Mouse (Mus musculus) liver, embryonic 15.5 days (tissue): ENCODE results near the gene Mpig6b. TPM values are rescaled to one million over a fixed set of nuclear protein-coding genes. Genes with fewer than 3 reads are reported as not detected.
A peak's percentile ranks its signal among the peaks of the same experiment; 100 is the strongest.
"Not testable (repeated sequence)": the region's sequence is repeated elsewhere in the genome, so short reads cannot be mapped to it uniquely, and the experiment has no call there.

Experiments used
- ATAC-seq: fragments of 200-750 bp; cut with Nextera tagmentation; 2 replicates; pipeline ENCODE4 v1.8.0; 2017; ENCODE audit warnings: moderate number of reproducible peaks, mild to moderate bottlenecking, moderate library complexity; ENCODE audit not compliant: insufficient read depth
- H3K27ac ChIP-seq: fragments of 300-500 bp; sonication (generic); replicated peaks from 2 replicates; pipeline ENCODE4 v1.5.1; 2015; ENCODE audit warnings: mild to moderate bottlenecking, inconsistent platforms
- H3K27me3 ChIP-seq: fragments of 300-500 bp; sonication (generic); 2 replicates; pipeline ENCODE4 v1.6.1; 2015; ENCODE audit warnings: mild to moderate bottlenecking, inconsistent platforms
- H3K36me3 ChIP-seq: fragments of 300-500 bp; sonication (generic); replicated peaks from 2 replicates; pipeline ENCODE4 v1.6.1; 2015; ENCODE audit warnings: moderate library complexity, mild to moderate bottlenecking, inconsistent platforms
- H3K4me1 ChIP-seq: fragments of 300-500 bp; sonication (generic); replicated peaks from 2 replicates; pipeline ENCODE4 v1.6.1; 2015; ENCODE audit warnings: inconsistent platforms
- H3K4me2 ChIP-seq: fragments of 300-500 bp; sonication (generic); 2 replicates; pipeline ENCODE4 v1.6.1; 2015; ENCODE audit warnings: moderate library complexity, mild to moderate bottlenecking, inconsistent platforms
- H3K4me3 ChIP-seq: fragments of 300-500 bp; sonication (generic); replicated peaks from 2 replicates; pipeline ENCODE4 v1.5.1; 2015; ENCODE audit warnings: mild to moderate bottlenecking, inconsistent platforms
- H3K9ac ChIP-seq: fragments of 300-500 bp; sonication (generic); 2 replicates; pipeline ENCODE4 v1.6.1; 2015; ENCODE audit warnings: moderate library complexity, mild to moderate bottlenecking, inconsistent platforms
- H3K9me3 ChIP-seq: fragments of 300-500 bp; sonication (generic); replicated peaks from 2 replicates; pipeline ENCODE4 v1.6.1; 2016; ENCODE audit warnings: inconsistent platforms
- WGBS: fragments of 180-500 bp; shearing (Covaris S2); methylation state at CpG from one replicate; pipeline ENCODE4 v1.1.7; 2015; ENCODE audit warnings: mixed read lengths; ENCODE audit not compliant: insufficient replicate concordance; 5-methylcytosine and 5-hydroxymethylcytosine counted together
- polyA plus RNA-seq: library from polyadenylated mRNA; unstranded; fragments of >200 nt; fragmentation: Nextera tagmentation; extraction: Ambion mirVana; gene quantifications from 2 replicates; pipeline ENCODE4 v1.2.1, GENCODE M21; 2015

Mpig6b gene
- polyA plus RNA-seq, 1 experiment from 2014 or later = 3.2 TPM

DNA sequence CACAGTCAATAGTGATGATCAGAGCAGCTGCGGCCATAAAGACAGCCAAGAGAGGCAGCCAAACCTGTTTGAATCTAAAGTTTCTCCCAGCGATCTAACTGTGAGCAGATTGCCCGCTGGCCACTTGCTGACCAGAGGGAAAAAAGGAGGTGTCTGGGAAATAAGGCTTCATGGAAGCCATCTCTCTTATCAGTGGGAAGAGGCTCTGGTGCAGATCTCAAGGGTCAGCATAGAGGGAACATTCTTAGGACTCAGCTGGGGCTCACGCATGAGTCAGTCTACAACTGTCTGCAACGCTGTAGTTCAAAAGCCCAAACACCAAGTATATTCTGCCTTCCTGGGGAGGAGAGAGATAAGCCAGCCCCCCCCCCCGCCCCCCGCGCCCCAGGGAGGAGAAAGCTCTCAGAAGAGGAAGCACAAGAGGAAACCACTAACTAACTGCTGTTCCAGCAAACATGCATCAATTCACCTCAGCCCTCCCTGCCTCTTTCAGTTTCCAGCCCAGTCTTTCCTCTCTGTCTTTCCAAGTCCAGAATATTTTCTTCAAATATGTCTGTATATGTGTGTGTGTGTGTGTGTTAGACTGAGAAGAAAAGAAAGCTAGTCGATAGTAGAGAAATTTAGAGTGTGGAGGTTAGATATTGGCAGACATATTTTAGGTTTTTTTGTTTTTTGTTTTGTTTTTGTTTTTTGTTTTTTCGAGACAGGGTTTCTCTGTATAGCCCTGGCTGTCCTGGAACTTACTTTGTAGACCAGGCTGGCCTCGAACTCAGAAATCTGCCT lies 17.6 kb downstream of the Mpig6b start:
- Histone ChIP-seq H3K4me2 (peak overlapping the region; percentile 98), H3K36me3 (peaks cover 14% of the 10 kb centered on the region)
- WGBS = 5% methylated on average over 11 of the region's 11 CpGs

DNA sequence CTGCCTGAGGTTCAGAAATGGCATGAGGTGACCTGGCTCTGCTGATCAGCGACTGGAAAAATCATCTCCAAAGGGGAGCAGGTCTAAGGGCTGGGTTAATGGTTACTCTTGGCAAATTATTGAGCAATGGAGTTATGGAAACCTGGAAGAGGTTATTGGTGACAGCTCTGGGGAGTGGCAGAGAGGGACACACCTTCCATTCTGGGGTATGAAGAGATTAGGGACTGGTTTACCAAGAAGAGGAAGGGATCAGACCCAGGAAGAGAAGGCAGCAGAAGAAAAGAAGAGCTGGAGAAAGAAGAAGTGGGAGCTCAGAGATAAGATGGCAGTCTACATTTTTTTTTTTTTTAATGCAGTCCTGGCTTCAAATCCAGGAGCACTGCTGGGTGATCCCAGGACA lies 18.3 kb downstream of the Mpig6b start:
- H3K9ac ChIP-seq = peak overlapping the region; percentile 51
- H3K36me3 ChIP-seq = peaks cover 8% of the 10 kb centered on the region
- no peaks in the 10 kb centered on the region for H3K9me3 ChIP-seq
- H3K4me1 ChIP-seq = peaks cover 94% of the 10 kb centered on the region
- peak overlapping the region; percentile 91 for H3K27ac ChIP-seq
- no peak for ATAC-seq
- no peaks in the 10 kb centered on the region for H3K27me3 ChIP-seq
- H3K4me3 ChIP-seq = peak overlapping the region; percentile 72
- peak overlapping the region; percentile 98 for H3K4me2 ChIP-seq
- 10% methylated on average over 1 of the region's 1 CpGs for WGBS

More for the DNA sequence above, 17.6 kb downstream of the Mpig6b start:
- peaks cover 98% of the 10 kb centered on the region for H3K4me1 ChIP-seq
- peak overlapping the region; percentile 51 for H3K9ac ChIP-seq
- H3K27me3 ChIP-seq = no peaks in the 10 kb centered on the region
- ATAC-seq = no peak
- no peaks in the 10 kb centered on the region for H3K9me3 ChIP-seq
- H3K27ac ChIP-seq = peak overlapping the region; percentile 91
- H3K4me3 ChIP-seq = peak overlapping the region; percentile 37

DNA sequence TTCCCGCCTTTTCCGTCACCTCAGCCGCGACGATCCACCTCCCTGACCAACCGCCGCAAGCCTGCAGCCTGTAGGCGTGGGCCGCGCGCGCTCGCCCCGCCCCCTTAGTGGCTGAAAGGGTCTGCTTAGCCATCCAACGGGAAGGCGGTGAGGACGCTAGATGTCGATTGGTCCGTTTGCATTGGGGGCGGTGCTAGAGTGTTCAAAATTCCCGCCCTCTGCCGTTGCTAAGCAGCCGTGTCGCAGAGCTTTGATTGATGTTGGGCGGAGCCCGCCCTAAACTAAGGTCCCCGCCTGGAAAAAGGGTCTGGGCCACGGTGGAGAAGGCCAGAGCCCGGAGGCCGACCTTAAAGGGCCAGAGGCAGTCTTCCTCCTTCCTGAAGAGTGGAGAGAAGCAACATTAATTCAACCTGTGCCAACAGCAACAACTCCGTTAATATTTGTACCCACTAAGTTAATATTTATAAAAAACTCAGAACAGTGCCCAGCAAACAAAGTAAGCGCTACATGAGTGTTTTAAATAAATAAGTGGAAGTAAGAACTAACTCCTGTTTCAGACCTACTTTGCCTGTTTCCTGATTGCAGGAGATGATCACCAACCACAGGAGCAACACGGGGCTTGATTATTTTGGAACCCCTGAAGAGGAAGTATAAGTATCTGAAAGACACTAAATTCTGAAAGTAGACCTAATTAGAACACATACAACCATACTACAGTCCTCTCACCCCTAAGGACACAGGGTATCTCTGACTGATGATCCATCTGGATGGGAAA lies 19.1 kb downstream of the Mpig6b start, which contains the start of gene Msh5:
TSS of gene Msh5 (minus strand) at position 65 of the 775 bp plus-strand sequence.
- peak within 1 kb of the TSS; percentile 72 for H3K4me3 ChIP-seq
- no peaks in the 10 kb centered on the region for H3K9me3 ChIP-seq
- H3K9ac ChIP-seq = peak within 1 kb of the TSS; percentile 88
- peak; percentile 87 for ATAC-seq
- peak within 1 kb of the TSS; percentile 98 for H3K4me2 ChIP-seq
- H3K4me1 ChIP-seq = peaks cover 91% of the 10 kb centered on the region
- no peaks in the 10 kb centered on the region for H3K36me3 ChIP-seq
- H3K27ac ChIP-seq = peak within 1 kb of the TSS; percentile 91
- H3K27me3 ChIP-seq = no peaks in the 10 kb centered on the region
- 2% methylated on average over 33 of the region's 33 CpGs for WGBS

DNA sequence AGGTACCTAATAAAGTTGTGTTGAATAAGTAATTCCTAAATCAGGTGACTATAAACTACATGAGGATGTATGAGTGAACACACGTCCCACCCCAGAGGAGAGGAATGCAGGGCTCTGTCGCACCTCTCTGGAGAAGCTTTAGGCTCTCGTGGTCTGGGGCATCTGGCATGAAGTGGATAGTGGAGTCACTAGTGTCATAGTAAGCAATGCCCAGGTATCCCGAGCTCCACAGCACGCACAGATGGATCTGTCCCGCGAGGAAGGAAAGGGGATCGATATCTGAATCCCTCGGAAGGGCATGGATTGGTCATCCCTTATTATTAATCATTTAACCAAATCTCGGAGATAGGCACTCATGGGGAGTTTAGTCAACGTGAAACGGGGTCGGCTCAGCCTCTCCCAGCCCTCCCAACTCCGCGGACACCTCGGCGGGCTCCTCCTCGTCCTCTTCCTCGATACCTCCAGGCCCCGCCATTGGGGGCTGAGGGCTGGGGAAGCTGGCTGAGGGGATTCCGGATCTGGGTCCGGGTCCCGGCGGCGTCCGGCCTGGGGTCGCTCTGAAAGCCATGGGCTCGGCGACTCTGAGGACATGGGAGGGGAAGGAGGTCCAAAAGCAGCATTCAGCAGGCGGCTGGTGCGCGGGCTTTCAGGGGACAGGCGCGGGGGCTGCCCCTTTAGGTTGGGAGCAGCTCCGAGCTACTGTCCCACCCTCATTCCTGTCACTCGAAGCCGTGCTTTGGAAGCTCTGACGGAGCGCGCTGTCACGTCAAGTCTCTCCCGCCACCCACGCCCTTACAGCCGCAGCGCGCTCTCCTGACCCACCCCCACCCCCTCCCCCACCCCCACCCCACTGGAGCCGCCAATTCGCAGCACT lies 19.9 kb downstream of the Mpig6b start:
- ATAC-seq = no peak
- peak overlapping the region; percentile 98 for H3K4me2 ChIP-seq
- 3% methylated on average over 48 of the region's 48 CpGs for WGBS
- no peaks in the 10 kb centered on the region for H3K27me3 ChIP-seq
- peak overlapping the region; percentile 88 for H3K9ac ChIP-seq
- peaks cover 89% of the 10 kb centered on the region for H3K4me1 ChIP-seq
- no peaks in the 10 kb centered on the region for H3K36me3 ChIP-seq
- peak overlapping the region; percentile 72 for H3K4me3 ChIP-seq
- no peaks in the 10 kb centered on the region for H3K9me3 ChIP-seq
- peak overlapping the region; percentile 91 for H3K27ac ChIP-seq

DNA sequence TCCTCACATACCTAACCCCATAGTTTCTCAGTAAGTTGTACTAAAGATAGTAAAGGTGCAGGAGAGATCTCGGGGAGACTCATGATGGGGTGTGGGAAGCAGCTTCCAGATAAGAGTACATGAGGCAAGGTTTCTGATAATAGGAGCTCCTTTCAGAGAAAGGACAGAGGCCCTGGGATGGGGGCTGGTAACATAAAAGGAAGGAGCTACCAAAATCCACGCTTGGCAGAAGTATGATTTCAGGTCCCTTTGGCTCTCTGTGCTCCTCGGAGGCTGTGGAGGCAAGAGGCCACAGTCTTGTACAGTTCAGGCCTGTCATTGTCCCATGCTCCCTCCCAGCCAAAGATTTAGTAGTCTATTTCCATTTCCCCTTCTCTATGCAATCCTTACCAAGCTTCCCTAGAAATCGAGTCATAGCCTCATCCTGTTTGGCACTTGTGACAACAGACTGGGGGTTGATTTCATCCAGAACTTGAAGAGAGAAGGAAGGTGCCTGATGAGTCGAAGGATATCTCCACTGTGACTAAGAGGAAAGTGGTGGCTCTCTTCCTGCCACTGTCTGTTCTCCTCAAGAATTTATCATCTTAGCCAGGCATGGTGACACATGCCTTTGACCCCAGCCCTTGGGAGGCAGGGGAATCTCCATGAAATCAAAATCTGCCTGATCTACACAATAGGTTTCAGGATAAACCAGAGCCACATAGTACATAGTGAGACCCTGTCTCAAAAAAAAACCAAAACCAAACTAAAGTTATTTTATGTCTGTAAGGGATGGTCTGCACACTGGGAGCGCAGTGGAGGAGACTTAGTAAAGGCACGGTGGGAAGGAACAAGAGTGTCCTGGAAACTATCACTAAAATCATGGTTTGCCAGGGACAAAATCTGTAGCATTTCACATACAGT lies 20.8 kb downstream of the Mpig6b start:
- peak; percentile 30; the same call in 1 of the 2 replicates for ATAC-seq
- Histone ChIP-seq H3K4me3 (peak overlapping the region; percentile 72), H3K4me2 (peak overlapping the region; percentile 98), H3K27ac (peak overlapping the region; percentile 91), H3K9ac (peak overlapping the region; percentile 88), H3K4me1 (peaks cover 82% of the 10 kb centered on the region), H3K36me3 (no peaks in the 10 kb centered on the region), H3K27me3 (no peaks in the 10 kb centered on the region), H3K9me3 (no peaks in the 10 kb centered on the region)
- WGBS = 27% methylated on average over 7 of the region's 7 CpGs

DNA sequence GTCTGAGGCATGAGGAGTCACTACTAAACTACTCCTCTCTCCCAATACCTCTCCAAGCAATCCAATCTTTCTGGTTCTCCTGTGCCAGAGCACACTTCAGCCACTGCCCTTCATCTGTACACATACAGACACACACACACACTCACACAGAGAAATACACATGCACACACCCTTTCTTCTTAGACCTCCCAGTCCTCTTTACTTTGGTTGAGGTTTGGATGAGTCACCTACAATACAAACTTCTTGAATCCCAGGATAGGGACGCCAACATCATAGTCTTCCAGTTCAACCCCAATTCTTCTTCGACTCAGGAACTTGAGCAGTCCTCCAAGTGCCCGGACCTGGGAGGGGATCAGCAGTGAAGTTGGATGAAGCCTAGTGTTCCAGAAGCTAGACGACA lies 22.2 kb downstream of the Mpig6b start:
- no peaks in the 10 kb centered on the region for H3K27me3 ChIP-seq
- ATAC-seq = no peak
- peak overlapping the region; percentile 91 for H3K27ac ChIP-seq
- H3K4me2 ChIP-seq = no peak overlapping the region
- no peaks in the 10 kb centered on the region for H3K9me3 ChIP-seq
- WGBS = 72% methylated on average over 4 of the region's 4 CpGs
- no peaks in the 10 kb centered on the region for H3K36me3 ChIP-seq
- H3K9ac ChIP-seq = no peak overlapping the region
- no peak overlapping the region for H3K4me3 ChIP-seq
- H3K4me1 ChIP-seq = peaks cover 68% of the 10 kb centered on the region

DNA sequence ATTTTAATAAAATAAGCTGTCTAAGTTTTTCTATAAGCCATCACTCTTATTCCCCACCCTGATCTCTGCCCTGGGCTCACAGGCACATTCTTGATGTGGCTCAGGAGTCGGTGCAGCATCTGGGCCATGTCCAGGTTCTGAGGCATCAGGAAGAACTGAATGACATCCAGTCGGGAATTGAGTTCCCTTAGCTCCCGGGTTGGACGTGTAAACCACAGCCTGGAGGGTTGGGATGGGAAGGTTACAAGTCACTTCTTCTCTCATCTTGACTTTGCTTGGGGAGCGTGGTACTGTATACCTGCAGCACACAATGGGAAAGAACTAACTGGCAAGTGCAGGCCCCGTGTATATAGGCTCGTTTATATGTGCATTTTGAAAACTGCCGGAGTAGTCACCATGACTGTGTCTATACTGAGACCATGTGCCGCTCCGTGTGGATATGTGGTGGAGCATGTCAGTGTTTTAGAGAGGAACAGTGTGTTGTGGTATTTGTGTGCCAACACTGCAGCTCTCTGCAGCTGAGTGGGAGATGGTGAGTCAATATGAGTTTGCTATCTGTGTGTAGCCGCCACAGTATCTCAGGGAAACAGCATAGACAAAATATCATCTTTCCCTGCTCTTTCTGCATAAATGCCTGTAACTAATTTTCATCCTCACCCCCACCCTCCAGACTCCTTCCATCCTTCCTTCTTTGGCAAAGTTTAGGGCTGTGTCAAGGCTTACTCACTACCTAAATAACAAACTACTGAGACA lies 26.7 kb downstream of the Mpig6b start:
- no peak overlapping the region for H3K4me3 ChIP-seq
- ATAC-seq = no peak
- H3K36me3 ChIP-seq = no peaks in the 10 kb centered on the region
- H3K4me1 ChIP-seq = peaks cover 28% of the 10 kb centered on the region
- H3K27ac ChIP-seq = no peak overlapping the region
- H3K9ac ChIP-seq = no peak overlapping the region
- no peaks in the 10 kb centered on the region for H3K27me3 ChIP-seq
- no peak overlapping the region for H3K4me2 ChIP-seq
- WGBS = 79% methylated on average over 11 of the region's 11 CpGs
- no peaks in the 10 kb centered on the region for H3K9me3 ChIP-seq

DNA sequence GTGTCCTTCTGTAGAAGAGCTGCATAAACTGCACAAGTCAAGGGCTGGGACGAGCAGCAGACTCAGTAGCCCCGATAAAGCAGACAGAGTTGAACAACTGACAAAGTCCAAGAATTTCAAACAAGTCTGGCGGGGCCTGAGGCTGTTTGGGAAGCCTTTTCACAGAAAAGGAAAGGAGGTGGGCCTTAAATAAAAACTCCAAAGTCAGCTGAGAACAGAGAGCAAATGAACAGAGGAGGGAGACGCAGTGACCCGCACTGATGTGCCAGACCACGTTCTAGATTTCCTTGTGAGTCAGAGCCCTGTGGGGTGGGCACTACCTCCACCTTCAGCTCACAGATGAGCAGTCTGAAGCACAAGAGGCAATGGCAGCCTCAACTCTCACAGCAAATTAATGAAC lies 31.1 kb downstream of the Mpig6b start:
- Histone ChIP-seq H3K27me3 (no peaks in the 10 kb centered on the region), H3K9me3 (no peaks in the 10 kb centered on the region), H3K27ac (no peak overlapping the region), H3K36me3 (no peaks in the 10 kb centered on the region), H3K4me2 (no peak overlapping the region), H3K4me1 (peaks cover 25% of the 10 kb centered on the region), H3K9ac (no peak overlapping the region), H3K4me3 (no peak overlapping the region)
- no peak for ATAC-seq
- 58% methylated on average over 6 of the region's 6 CpGs for WGBS

DNA sequence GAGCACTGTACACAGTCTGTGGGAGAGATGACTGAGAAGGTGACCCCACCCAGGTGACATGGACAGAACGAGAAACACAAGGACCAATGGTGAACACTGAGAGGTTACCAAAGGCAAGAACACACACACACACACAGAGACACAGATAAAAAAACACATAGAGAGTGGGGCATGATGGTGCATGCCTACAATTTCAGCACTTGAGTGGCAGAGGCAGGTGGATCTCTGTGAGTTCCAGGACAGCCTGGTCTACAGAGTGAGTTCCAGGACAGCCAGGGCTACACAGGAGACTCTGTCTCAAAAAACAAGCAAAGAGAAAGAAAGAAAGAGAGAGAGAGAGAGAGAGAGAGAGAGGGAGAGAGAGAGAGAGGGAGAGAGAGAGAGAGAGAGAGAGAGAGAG lies 32.3 kb downstream of the Mpig6b start:
- ATAC-seq = not testable (repeated sequence)
- peaks cover 34% of the 10 kb centered on the region for H3K4me1 ChIP-seq
- WGBS = 38% methylated on average over 1 of the region's 1 CpGs

More for the DNA sequence above, 32.3 kb downstream of the Mpig6b start:
- H3K9me3 ChIP-seq, H3K4me2 ChIP-seq, H3K9ac ChIP-seq, H3K27me3 ChIP-seq, H3K36me3 ChIP-seq, H3K27ac ChIP-seq, H3K4me3 ChIP-seq: not testable (repeated sequence)
